Mouse (Mus musculus) stomach, postnatal 0 days (tissue): Measurements from ENCODE around the gene Ncoa3.

Experiments used
- CTCF ChIP-seq: IDR thresholded peaks from 2 replicates; pipeline ENCODE4 v1.5.1; 2016; ENCODE audit warnings: antibody characterized with exemption, low read depth, mild to moderate bottlenecking, moderate library complexity
- EP300 ChIP-seq: optimal IDR thresholded peaks from 2 replicates; pipeline ENCODE3; 2016; ENCODE audit warnings: antibody characterized with exemption

GRCm38 (mm10) chr2:166074322-166074721 is 81.9 kb downstream of the Ncoa3 start:
- no peak for TF ChIP-seq EP300
- TF ChIP-seq CTCF, result no peak
